Mouse (Mus musculus) thymus, adult 2 months (tissue): ENCODE measurements around the gene Chmp3. TPM values are rescaled to one million over a fixed set of nuclear protein-coding genes. Genes with fewer than 3 reads are reported as not detected.

Source experiments
- DNase-seq: peaks from one replicate; pipeline ENCODE4 v3.0.0; 2021
- H3K27ac ChIP-seq: fragments of 200-500 bp; 2 replicates; pipeline ENCODE4 v1.5.1; 2012; ENCODE audit warnings: low read length, control low read depth; ENCODE audit not compliant: control insufficient read depth, insufficient read depth
- H3K27me3 ChIP-seq: fragments of 200-500 bp; 2 replicates; pipeline ENCODE4 v1.6.1; 2012; ENCODE audit warnings: mild to moderate bottlenecking, low read length, moderate library complexity, mixed read lengths; ENCODE audit not compliant: control insufficient read depth, insufficient read depth
- H3K36me3 ChIP-seq: fragments of 200-500 bp; 2 replicates; pipeline ENCODE4 v1.6.1; 2012; ENCODE audit warnings: mild to moderate bottlenecking, low read length, moderate library complexity; ENCODE audit not compliant: control insufficient read depth, insufficient read depth
- H3K4me1 ChIP-seq: fragments of 200-500 bp; replicated peaks from 2 replicates; pipeline ENCODE4 v1.6.1; 2012; ENCODE audit warnings: low read length; ENCODE audit not compliant: control insufficient read depth, insufficient read depth
- H3K4me3 ChIP-seq: fragments of 200-500 bp; 2 replicates; pipeline ENCODE4 v1.5.1; 2012; ENCODE audit warnings: mild to moderate bottlenecking, low read length, control low read depth, moderate library complexity; ENCODE audit not compliant: control insufficient read depth, insufficient read depth
- CTCF ChIP-seq: fragments of 200-500 bp; IDR thresholded peaks from 2 replicates; pipeline ENCODE4 v1.5.1; 2012; ENCODE audit warnings: mild to moderate bottlenecking, control low read depth, low read length, moderate library complexity, borderline replicate concordance; ENCODE audit not compliant: control insufficient read depth, poor library complexity, insufficient read depth; ENCODE audit errors: extremely low read depth
- POLR2A ChIP-seq: fragments of 200-500 bp; IDR thresholded peaks from 2 replicates; pipeline ENCODE4 v1.6.1; 2012; ENCODE audit warnings: mild to moderate bottlenecking, low read length, control low read depth, moderate library complexity; ENCODE audit not compliant: control insufficient read depth, poor library complexity, insufficient read depth; ENCODE audit errors: extremely low read depth
- WGBS: fragments of 180-500 bp; shearing (Covaris S2); methylation state at CpG from one replicate; pipeline ENCODE4 v1.1.7; 2018; 5-methylcytosine and 5-hydroxymethylcytosine counted together
- polyA plus RNA-seq: library from polyadenylated mRNA; depleted of rRNA; stranded (reverse); fragments of >200 nt; gene quantifications from 2 replicates; pipeline ENCODE4 v1.2.3, GENCODE M21; 2012

Gene Chmp3
- polyA plus RNA-seq, 1 experiment, result 33.8 TPM

DNA sequence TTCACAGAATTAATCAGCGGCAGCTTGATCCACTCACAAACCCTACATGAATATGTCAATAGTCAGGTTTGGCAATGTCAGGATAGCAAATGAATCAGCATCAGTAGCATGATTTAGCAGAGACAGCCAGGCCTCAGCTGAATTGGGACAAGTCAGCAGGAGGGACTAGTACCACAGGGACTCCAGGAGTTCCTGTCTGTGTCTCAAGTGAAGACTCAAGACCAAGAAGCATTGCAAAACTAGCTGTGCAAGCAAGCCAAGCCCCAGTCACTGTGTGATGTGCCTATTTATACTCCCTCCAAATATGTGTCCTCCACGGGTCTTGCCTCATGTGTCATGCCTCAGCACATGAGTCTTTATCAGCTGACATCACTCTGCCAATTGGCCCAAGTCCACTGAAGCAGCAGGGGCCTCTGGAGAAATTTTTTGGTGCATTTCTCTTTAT lies 11.9 kb downstream of the Chmp3 start:
- H3K4me1 ChIP-seq, result no peaks in the 10 kb centered on the region
- WGBS, result 90% methylated on average over 2 of the region's 2 CpGs
- no peak for DNase-seq
- no peak overlapping the region for H3K27ac ChIP-seq
- H3K36me3 ChIP-seq, result 0 out of 2 replicates have a peak, but pooled peaks cover 3% of the 10 kb centered on the region
- TF ChIP-seq POLR2A (no peak), CTCF (no peak)
- H3K27me3 ChIP-seq, result no peaks in the 10 kb centered on the region
- no peak overlapping the region for H3K4me3 ChIP-seq

DNA sequence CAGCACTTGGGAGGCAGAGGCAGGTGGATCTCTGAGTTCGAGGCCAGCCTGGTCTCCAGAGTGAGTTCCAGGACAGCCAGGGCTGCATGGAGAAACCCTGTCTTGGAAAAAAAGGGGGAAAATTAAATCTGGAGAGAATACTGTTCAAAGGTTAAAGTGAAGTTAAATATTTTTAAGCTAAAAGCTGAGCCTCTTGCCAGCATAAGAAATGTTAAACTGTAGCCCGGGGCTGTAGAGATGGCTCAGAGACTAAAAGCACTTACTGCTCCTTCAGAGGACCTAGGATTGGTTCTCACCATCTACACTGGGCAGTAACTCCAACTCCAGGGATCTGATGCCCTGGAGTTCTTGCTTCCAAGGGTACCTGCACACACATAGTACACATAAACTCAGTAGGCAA lies 13.2 kb downstream of the Chmp3 start:
- TF ChIP-seq CTCF, result no peak
- no peak for TF ChIP-seq POLR2A
- Histone ChIP-seq H3K4me1 (no peaks in the 10 kb centered on the region), H3K4me3 (no peak overlapping the region), H3K27me3 (no peaks in the 10 kb centered on the region), H3K36me3 (peaks cover 9% of the 10 kb centered on the region), H3K27ac (no peak overlapping the region)
- WGBS, result 100% methylated on average over 2 of the region's 2 CpGs
- DNase-seq, result no peak

DNA sequence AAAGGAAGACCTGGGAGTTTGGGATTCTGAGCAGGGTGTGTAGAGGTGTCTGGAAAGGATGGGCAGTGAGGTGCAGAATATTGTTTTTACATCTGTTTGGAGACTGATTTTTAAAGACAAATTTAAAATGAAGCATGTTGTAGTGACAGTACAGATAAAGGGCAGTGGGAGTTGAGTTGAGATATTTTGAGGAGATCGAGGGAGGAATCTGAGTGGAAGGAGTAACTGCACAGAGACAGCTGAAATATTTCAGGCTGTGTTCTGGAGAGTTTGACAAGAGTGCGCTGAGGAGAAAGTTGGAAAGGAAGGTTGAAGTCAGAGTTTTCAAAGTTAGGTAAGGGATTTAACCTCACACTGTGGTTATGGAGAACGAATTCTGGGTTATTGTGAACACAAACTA lies 25.0 kb downstream of the Chmp3 start:
- WGBS, result 98% methylated on average over 3 of the region's 3 CpGs
- no peak for DNase-seq
- H3K36me3 ChIP-seq, result peaks cover 3% of the 10 kb centered on the region; the same call in 1 of the 2 replicates

DNA sequence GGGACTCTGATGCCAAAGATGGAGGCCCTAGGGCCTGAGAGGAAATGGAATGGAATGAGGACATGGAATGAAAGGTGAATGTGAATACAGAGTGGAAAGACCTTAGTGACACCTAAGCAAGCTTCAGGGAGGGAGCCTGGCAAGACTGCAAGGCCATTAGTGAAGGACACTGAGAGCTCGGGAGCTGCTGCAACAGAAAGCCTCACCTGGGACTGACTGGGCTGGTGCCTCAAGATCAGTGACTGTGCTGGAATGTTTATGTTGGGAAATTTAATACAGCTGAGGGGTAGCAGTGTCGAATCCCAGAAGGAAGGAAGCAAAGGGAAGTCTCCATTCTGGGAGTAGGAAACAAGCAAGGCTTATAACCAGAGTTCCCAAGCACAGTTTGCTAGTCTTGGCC lies 25.4 kb downstream of the Chmp3 start:
- no peak for DNase-seq
- peaks cover 6% of the 10 kb centered on the region; the same call in 1 of the 2 replicates for H3K36me3 ChIP-seq
- 93% methylated on average over 2 of the region's 2 CpGs for WGBS
- H3K4me3 ChIP-seq, result no peak overlapping the region
- TF ChIP-seq POLR2A (no peak), CTCF (no peak)
- no peak overlapping the region for H3K27ac ChIP-seq
- H3K4me1 ChIP-seq, result peaks cover 6% of the 10 kb centered on the region
- no peaks in the 10 kb centered on the region for H3K27me3 ChIP-seq

More for the DNA sequence above, 25.0 kb downstream of the Chmp3 start:
- Histone ChIP-seq H3K27ac (no peak overlapping the region), H3K4me1 (peaks cover 6% of the 10 kb centered on the region), H3K4me3 (no peak overlapping the region), H3K27me3 (no peaks in the 10 kb centered on the region)
- TF ChIP-seq POLR2A, result no peak
- TF ChIP-seq CTCF, result no peak

DNA sequence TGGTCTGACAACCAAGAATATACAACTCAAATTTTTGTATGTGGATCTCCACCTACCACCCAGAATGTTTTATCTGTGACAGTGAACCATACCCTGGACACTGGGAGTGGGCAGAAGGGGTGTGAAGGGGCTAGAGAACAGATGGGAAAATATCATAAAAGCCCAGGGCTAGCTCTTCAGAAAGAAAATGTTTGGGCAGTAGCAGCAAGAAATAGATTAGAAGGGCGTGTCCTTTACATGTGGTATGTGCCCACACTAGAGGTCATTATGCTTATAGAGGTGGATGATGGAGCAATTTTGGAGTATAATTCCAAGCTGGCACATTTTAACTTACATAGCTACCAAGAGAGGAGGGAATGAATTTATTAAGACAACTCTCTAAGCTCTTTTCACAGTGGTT lies 31.8 kb downstream of the Chmp3 start:
- Histone ChIP-seq H3K4me3 (no peak overlapping the region), H3K36me3 (peaks cover 24% of the 10 kb centered on the region), H3K27me3 (no peaks in the 10 kb centered on the region), H3K4me1 (no peaks in the 10 kb centered on the region), H3K27ac (no peak overlapping the region)
- TF ChIP-seq POLR2A (no peak), CTCF (no peak)
- WGBS, result 98% methylated on average over 1 of the region's 1 CpGs
- no peak for DNase-seq

DNA sequence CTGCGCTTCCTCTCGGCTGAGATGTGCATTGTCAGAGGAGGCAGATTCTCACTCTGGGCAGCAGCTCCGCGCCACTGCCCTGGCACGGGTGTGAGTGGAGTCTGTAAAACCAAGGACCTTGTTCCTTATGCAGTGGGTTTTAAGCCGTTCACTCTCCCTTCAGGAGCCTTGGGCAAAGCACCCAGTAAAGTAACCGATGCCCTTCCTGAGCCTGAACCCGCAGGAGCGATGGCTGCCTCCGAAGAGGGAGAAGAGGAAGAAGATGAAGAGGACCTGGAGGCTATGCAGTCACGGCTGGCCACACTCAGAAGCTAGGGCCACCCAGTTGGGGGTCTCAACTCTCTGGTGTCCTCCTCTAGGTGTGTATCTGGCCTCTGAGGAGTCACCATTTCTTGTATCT lies 35.9 kb downstream of the Chmp3 start:
- Histone ChIP-seq H3K27me3 (no peaks in the 10 kb centered on the region), H3K4me3 (no peak overlapping the region), H3K36me3 (peaks cover 20% of the 10 kb centered on the region), H3K27ac (no peak overlapping the region), H3K4me1 (no peaks in the 10 kb centered on the region)
- TF ChIP-seq POLR2A (no peak), CTCF (no peak)
- WGBS, result 98% methylated on average over 11 of the region's 11 CpGs
- no peak for DNase-seq

DNA sequence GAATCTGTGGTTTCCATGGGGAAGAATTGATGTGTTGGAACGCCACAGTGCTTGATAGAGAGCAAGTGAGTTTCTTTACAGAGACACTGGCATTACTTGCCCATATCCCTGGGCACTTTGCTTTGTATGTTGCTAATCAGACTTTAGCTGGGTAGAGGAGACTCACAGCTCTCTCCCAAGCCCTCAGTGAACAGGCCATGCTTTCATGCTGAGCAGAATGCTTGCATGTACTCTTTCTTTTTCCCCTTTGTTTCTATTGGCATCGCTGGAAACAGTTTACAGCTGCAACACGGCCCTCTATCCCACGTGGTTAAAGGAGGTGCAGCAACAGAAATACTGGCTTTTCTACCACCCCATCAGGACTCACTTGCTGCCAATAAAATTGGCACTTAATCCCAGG lies 39.6 kb downstream of the Chmp3 start:
- TF ChIP-seq POLR2A (no peak), CTCF (no peak)
- H3K36me3 ChIP-seq, result peaks cover 23% of the 10 kb centered on the region
- no peak overlapping the region for H3K27ac ChIP-seq
- no peak overlapping the region for H3K4me3 ChIP-seq
- H3K27me3 ChIP-seq, result no peaks in the 10 kb centered on the region
- H3K4me1 ChIP-seq, result no peaks in the 10 kb centered on the region
- no peak for DNase-seq
- WGBS, result 77% methylated on average over 4 of the region's 4 CpGs
